Mouse (Mus musculus) gastrocnemius, postnatal 14 days (tissue): ENCODE data around the gene Wdr70. TPM values are rescaled to one million over a fixed set of nuclear protein-coding genes. Genes with fewer than 3 reads are reported as not detected.

ENCODE experiments used
- microRNA-seq, 2 experiments: library from miRNA; unstranded; fragments of <30 nt; microRNA quantifications; one replicate each; pipeline ENCODE4 v1.2.0; 2021
- total RNA-seq, 2 experiments: library from RNA; stranded (reverse); gene quantifications; 2 replicates each; pipeline ENCODE4 v1.2.3; 2021

Wdr70 gene
- total RNA-seq, 2 experiments from 2014 or later: 24.5 to 25.7 TPM

Small RNA genes within 50 kb of the gene (microRNA-seq; reads per million reads assigned to microRNA genes)
- gene Gm27529: 0 reads per million in 2 experiments

Other genes starting within 250 kb of the Wdr70 start
- 1 to 10 TPM; 7.9 to 8.9 TPM for gene Nup155, start 10.1 kb upstream of the Wdr70 start, total RNA-seq
- 1 to 10 TPM; 3.3 to 3.8 TPM for gene Cplane1, start 69.9 kb upstream of the Wdr70 start, total RNA-seq